Mouse (Mus musculus) CD4-positive, CD25-positive, alpha-beta regulatory T cell (primary cell): Measurements from ENCODE around the gene Wwox. TPM values are rescaled to one million over a fixed set of nuclear protein-coding genes. Genes with fewer than 3 reads are reported as not detected.

Experiments
- polyA plus RNA-seq: library from polyadenylated mRNA; unstranded; fragments of 100-300 nt; shearing (Covaris generic); gene quantifications from one replicate; pipeline ENCODE4 v1.2.1, GENCODE M21; 2017

Wwox gene
- 7.3 TPM for polyA plus RNA-seq

DNA sequence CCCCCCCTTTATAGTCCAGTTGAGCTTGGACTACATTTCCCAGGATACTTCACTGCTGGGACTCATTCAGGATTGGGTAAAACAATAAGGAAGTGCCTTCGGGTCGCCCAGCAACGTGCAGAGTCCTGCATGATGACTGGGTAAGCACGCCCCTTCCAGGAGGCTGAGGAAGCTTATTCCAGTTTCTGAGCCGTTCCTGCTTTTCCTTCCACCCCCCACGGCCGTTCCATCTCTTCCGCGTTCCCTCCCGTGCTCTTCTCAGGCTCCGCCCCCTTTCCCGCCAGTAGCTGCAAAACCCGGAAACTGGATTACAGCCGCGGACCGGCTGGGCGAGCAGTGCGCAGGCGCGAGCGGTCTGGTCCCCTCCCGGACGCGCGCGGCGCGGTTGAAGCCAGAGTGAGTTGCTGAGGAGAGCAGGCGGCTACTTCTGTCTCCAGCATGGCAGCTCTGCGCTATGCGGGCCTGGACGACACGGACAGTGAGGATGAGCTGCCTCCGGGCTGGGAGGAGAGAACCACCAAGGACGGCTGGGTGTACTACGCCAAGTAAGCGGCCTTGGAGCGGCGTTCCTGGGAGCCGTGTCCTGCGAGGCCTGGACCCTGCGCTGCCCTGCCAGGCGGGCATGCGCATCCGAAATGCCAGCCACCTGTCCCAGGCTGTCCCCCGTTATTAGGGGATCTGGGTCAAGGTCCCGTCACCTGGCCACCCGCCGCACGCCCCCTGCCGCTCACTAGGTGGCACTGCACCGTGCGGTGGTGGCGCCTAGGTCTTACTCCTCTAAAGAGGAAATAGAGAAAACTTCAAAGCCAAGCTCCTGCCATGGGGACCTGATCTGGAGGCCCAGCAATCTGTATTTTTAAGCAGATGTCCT is at the start of gene Wwox:
Gene Wwox (plus strand): TSS at position 322 of the 871 bp plus-strand sequence.

DNA sequence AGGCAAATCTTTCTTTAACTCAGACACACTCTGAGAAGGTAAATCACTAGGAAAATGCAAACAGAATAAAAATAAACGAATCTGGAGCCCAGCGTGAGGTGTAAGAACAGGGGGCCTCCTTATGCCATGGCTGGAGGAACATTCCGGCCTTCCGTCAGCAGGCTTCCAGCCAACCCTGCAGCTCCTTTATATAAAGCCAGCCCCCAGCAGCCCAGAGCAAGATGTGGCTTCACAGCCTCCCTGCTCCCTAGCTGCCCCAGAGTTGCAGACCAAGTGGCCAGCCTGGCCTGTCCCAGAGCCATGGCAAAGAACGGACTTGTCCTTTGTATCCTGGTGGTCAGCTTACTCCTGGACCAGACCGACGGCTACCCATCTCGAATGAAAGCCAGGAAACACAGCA is 21.7 kb upstream of the Wwox start, which contains the start of gene Clec3a:
Gene Clec3a (plus strand): TSS at position 301 of the 400 bp plus-strand sequence.

Other genes starting within 250 kb of the Wwox start
- 0.17 TPM for gene Vat1l, start 234.0 kb upstream of the Wwox start, polyA plus RNA-seq
- gene Clec3a, start 21.6 kb upstream of the Wwox start, polyA plus RNA-seq = not detected